Mouse (Mus musculus) spleen, postnatal 10 days (tissue): ENCODE results near the gene Stx16.

Experiments used
- DNase-seq, 2 experiments: peaks; one replicate each; pipeline ENCODE4 v3.0.0; 2021 to 2022; ENCODE audit warnings: low spot score in 2 of 2

The Stx16 gene

GRCm38 (mm10) chr2:174126522-174127375 lies 50.6 kb downstream of the Stx16 start:
- DNase-seq: peak in 1 of 2 experiments; percentile 31

- DNase-seq: no peak
Measured at GRCm38 (mm10) chr2:174127376-174127713, 51.2 kb downstream of the Stx16 start.

GRCm38 (mm10) chr2:174128926-174129325 lies 52.8 kb downstream of the Stx16 start:
- no peak for DNase-seq

- DNase-seq: no peak
Measured at GRCm38 (mm10) chr2:174130468-174131097, 54.5 kb downstream of the Stx16 start.

GRCm38 (mm10) chr2:174132413-174132969 lies 56.4 kb downstream of the Stx16 start:
- DNase-seq: no peak
